Mouse (Mus musculus) lung, postnatal 25 days (tissue): ENCODE measurements around the gene Ceacam5.

Source experiments
- DNase-seq: peaks from one replicate; pipeline ENCODE4 v3.0.0; 2022; ENCODE audit warnings: low spot score

The Ceacam5 gene

DNA sequence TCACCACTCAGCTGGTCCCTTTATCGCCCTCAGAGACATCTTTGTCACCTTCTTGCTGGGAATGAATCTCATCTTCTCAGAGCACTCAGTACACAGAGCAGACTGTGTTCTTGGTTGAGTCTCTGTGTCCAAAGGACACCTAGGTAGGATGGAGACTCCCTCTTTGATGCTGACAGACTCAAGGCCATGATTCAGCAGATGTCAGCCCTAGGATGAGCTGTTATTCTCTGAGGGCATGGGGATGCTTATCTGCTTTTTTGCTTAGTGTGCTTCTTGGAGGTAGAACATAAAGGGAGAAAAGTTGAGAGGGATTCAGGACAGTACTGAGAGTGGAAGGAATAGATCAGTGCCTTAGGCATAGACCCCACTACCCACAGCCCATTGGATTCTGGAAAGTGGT is at the start of gene Ceacam5:
TSS of gene Ceacam5 (plus strand) at position 301 of the 400 bp plus-strand sequence.
- DNase-seq = no peak
